Mouse (Mus musculus): Measurements from ENCODE around the gene Hist1h2ae. TPM values are rescaled to one million over a fixed set of nuclear protein-coding genes. Genes with fewer than 3 reads are reported as not detected.

Gene Hist1h2ae
- not detected for polyA plus RNA-seq (2014; fragmentation: Illumina TruSeq; extraction: RNeasy Lipid Tissue Mini Kit (QIAGEN cat#74804); ENCODE audit: low read depth, low replicate concordance)

GRCm38 (mm10) chr13:23571022-23571503, at the start of gene Hist1h2ae, which contains the start of gene Hist1h2bg:
Gene Hist1h2ae (minus strand): TSS chr13:23571220.
Gene Hist1h2bg (plus strand): TSS chr13:23571396.

GRCm38 (mm10) chr13:23581408-23582218, 10.6 kb upstream of the Hist1h2ae start, which contains the start of gene Hist1h4d:
Gene Hist1h4d (plus strand): TSS chr13:23581598.

GRCm38 (mm10) chr13:23575271-23575851, 4.3 kb upstream of the Hist1h2ae start, which contains the start of gene Hist1h3d:
Gene Hist1h3d (plus strand): TSS chr13:23575763.

DNA sequence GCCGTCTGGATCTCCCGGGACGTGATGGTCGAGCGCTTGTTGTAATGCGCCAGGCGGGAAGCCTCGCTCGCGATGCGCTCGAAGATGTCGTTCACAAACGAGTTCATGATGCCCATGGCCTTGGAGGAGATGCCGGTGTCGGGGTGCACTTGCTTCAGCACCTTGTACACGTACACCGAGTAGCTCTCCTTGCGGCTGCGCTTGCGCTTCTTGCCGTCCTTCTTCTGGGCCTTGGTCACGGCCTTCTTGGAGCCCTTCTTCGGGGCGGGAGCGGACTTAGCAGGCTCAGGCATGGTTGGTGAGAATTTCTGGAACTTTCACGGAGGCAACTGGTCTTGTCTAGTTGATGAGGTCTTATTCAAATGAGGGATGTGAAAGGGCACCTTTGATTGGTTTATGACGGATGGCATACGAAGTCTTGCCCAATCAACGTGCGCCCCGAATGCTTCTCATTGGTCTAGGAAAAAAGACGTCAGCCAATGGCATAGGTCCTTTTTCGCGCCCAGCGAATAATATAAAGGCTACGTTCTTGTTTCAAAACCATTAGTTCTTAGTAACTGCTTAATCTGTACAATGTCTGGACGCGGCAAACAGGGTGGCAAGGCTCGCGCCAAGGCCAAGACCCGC, 3.0 kb upstream of the Hist1h2ae start, which contains the start of the genes Hist1h2bf and Hist1h2ad:
Gene Hist1h2bf (minus strand): TSS at position 299 of the 627 bp plus-strand sequence.
Gene Hist1h2ad (plus strand): TSS at position 484 of the 627 bp plus-strand sequence.

GRCm38 (mm10) chr13:23561883-23562659, 8.9 kb downstream of the Hist1h2ae start, which contains the start of gene Hist1h3e:
Gene Hist1h3e (minus strand): TSS chr13:23562369.

GRCm38 (mm10) chr13:23552962-23553361, 18.1 kb downstream of the Hist1h2ae start, which contains the start of gene Hist1h1d:
Gene Hist1h1d (plus strand): TSS chr13:23553262.

DNA sequence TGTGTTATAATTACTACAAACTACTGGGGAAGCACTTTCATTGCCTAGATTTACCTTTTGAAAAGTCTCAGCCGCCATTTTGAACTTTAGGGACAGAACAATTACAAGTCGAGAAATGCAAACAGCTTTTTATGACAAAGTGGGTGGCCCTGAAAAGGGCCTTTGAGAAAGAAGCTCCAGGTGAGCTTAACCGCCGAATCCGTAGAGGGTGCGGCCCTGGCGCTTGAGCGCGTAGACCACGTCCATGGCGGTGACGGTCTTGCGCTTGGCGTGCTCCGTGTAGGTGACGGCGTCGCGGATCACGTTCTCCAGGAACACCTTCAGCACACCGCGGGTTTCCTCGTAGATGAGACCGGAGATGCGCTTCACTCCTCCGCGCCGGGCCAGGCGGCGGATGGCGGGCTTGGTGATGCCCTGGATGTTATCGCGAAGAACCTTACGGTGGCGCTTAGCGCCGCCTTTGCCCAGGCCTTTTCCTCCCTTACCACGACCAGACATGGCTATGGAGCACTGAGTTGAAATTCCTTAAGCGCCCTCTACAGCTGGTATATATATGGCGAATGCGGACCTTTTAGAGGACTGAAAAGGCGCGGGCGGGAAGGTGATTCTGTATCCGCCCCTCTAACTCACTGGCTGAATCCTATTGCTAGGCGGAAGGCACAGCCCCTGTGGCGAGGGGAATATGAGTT, 19.7 kb downstream of the Hist1h2ae start, which contains the start of gene Hist1h4f:
Gene Hist1h4f (minus strand): TSS at position 503 of the 689 bp plus-strand sequence.

GRCm38 (mm10) chr13:23543965-23544786, 26.8 kb downstream of the Hist1h2ae start, which contains the start of gene Hist1h3f:
Gene Hist1h3f (plus strand): TSS chr13:23544052.

GRCm38 (mm10) chr13:23542999-23543607, 27.9 kb downstream of the Hist1h2ae start, which contains the start of gene Hist1h2bh:
Gene Hist1h2bh (minus strand): TSS chr13:23543392.

DNA sequence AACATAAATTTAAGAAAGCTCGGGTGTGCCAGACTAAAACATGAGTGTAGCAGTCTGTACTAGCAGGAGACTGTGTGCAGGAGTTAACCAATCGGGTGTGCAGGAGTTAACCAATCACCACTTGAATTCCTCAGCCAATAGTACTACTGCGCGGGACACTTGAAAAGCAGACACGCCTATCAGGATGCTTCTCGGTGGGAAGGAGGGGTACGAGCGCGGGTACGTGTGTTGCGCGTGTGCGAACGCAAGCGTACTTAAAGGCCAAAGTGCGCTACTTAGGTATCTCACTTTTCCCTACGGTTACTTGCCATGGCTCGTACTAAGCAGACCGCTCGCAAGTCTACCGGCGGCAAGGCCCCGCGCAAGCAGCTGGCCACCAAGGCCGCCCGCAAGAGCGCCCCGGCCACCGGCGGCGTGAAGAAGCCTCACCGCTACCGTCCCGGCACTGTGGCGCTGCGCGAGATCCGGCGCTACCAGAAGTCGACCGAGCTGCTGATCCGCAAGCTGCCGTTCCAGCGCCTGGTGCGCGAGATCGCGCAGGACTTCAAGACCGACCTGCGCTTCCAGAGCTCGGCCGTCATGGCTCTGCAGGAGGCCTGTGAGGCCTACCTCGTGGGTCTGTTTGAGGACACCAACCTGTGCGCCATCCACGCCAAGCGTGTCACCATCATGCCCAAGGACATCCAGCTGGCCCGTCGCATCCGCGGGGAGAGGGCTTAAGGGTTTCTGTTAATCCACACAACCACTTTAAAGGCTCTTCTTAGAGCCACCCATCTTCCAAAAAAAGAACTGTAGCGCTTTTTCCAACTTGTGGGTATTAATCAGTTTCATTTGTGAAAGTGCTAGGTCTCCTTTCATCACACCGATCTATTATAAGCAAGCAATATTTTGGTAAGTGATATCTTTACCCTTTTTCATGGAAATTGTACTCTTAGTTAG, 35.6 kb downstream of the Hist1h2ae start, which contains the start of gene Hist1h3g:
Gene Hist1h3g (plus strand): TSS at position 286 of the 939 bp plus-strand sequence.

DNA sequence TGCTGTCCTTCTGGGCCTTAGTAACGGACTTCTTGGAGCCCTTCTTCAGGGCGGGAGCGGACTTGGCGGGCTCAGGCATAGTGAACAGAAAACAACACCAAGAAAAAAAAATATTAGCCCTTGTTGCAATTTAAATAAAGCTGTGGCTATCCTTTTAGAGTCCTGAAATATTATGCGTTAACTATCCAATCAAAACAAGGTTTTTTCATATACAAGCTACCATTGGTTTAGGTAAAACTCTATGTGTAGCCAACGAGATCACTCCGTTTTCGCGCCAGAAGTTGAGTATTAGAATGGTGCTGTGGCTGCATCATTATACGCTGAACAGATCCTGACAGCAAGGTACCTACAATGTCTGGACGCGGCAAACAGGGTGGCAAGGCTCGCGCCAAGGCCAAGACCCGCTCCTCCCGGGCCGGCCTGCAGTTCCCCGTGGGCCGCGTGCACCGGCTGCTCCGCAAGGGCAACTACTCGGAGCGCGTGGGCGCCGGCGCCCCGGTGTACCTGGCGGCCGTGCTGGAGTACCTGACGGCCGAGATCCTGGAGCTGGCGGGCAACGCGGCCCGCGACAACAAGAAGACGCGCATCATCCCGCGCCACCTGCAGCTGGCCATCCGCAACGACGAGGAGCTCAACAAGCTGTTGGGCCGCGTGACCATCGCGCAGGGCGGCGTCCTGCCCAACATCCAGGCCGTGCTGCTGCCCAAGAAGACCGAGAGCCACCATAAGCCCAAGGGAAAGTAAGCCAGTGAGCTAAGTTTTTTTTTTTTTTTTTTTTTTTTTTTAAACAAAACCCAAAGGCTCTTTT, 37.3 kb downstream of the Hist1h2ae start, which contains the start of gene Hist1h2af:
Gene Hist1h2af (plus strand): TSS at position 347 of the 808 bp plus-strand sequence.

DNA sequence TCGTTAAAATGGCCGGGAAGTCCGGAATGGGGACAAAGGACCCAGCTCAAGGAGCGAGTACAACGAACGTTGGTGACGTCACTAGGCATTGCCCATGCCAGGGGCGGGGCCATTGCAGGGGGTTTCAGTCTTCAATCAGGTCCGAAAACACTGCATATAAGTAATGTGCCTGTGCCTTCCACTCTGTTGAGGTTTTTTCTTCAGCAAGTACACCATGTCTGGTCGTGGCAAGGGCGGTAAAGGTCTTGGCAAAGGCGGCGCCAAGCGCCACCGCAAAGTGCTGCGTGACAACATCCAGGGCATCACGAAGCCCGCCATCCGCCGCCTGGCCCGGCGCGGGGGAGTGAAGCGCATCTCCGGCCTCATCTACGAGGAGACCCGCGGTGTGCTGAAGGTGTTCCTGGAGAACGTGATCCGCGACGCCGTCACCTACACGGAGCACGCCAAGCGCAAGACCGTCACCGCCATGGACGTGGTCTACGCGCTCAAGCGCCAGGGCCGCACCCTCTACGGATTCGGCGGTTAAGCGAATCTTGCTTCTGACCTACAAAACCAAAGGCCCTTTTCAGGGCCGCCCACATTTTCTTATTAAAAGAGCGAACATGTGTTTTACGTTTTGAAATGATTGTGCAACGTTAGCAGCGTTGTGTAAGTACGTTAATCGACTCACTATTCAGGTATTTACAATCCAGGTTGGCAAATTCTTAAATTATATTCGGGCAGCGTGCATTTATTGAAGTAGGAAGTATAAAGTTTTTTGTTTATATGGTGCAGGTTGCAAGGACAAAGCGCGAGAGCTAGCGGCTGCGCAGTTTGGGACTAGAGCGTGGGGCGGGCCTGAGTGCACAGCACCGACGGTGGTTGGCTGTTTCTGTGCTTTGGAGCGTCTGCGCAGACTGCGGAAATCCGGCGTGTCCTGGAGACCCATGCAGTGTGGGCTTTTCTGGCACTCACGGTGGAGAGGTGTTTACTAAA, 39.8 kb downstream of the Hist1h2ae start, which contains the start of gene Hist1h4h:
Gene Hist1h4h (plus strand): TSS at position 150 of the 975 bp plus-strand sequence.

All from liver, adult 10 weeks (tissue).